Mouse (Mus musculus) myocyte (in vitro differentiated cells): ENCODE measurements at regions not wholly inside any gene's neighbourhood (a gene's known extent, or its start where the extent isn't known, plus 50 kb on each side); places are given as distances from the start of the nearest gene placed in this dataset.

Source experiments
- H3K27me3 ChIP-seq: one replicate; pipeline ENCODE4 v1.6.1; 2011; ENCODE audit not compliant: control insufficient read depth, insufficient read depth, insufficient read length
- H3K36me3 ChIP-seq: one replicate; pipeline ENCODE4 v1.6.1; 2011; ENCODE audit not compliant: control insufficient read depth, insufficient read depth
- H3K4me2 ChIP-seq: one replicate; pipeline ENCODE4 v1.6.1; 2011; ENCODE audit warnings: low read depth, control low read depth
- H3K4me3 ChIP-seq: one replicate; pipeline ENCODE4 v1.5.1; 2011; ENCODE audit warnings: mild to moderate bottlenecking, control low read depth, moderate library complexity
- H3K79me2 ChIP-seq: one replicate; pipeline ENCODE4 v1.6.1; 2011; ENCODE audit not compliant: control insufficient read depth, insufficient read depth
- H3ac ChIP-seq: one replicate; pipeline ENCODE4 v1.6.1; 2011; ENCODE audit not compliant: control insufficient read depth, insufficient read length
- SRF ChIP-seq: IDR thresholded peaks from one replicate; pipeline ENCODE4 v1.6.1; 2011; ENCODE audit warnings: low read depth; ENCODE audit not compliant: control insufficient read depth, insufficient read length

GRCm38 (mm10) chr7:74628799-74629468, 74.4 kb upstream of the Slco3a1 start:
- Histone ChIP-seq H3K4me3 (no peak overlapping the region), H3K4me2 (no peak overlapping the region), H3ac (no peak overlapping the region), H3K27me3 (no peaks in the 10 kb centered on the region), H3K36me3 (no peaks in the 10 kb centered on the region), H3K79me2 (no peaks in the 10 kb centered on the region)
- no peak for TF ChIP-seq SRF
